ENCODE assay signal across 8 mouse cellular contexts in the genomic region with DNA sequence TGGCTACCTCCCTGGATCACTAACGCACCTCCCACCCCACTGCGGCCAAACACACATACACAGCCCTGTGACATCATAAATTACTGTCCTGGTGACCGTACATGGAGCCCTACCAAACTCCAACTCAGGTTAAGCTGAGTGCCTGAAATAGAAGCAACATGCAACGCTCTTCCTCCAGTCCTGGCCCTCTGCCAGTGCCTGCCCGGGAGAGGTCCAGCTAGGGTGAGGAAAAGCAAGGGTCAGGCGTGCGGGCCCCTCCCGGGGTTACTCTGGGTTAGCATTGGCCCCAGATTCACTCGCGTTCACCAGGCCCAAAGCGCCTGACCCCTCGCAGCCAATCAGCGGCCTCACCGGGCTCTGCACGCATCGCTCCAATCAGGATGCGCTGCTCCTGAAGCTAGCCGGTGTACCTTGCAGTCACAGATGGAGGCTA. TPM values are rescaled to one million over a fixed set of nuclear protein-coding genes. Genes with fewer than 3 reads are reported as not detected.
A peak's percentile ranks its signal among the peaks of the same experiment; 100 is the strongest.
DNase-seq lines count a peak whose midpoint lies in the region; ATAC-seq lines count a peak whose summit lies in the region.

No protein-coding gene starts in this region.

- peak; percentile 92 for DNase-seq in adrenal gland, postnatal 10 days
- peak; percentile 54 for DNase-seq in embryo, embryonic 11.5 days (ENCODE audit: low read depth, low spot score)
- peak; percentile 93 for DNase-seq in gastrocnemius, postnatal 25 days
- DNase-seq in limb, embryonic 10.5 days (ENCODE audit: low spot score), result peak; percentile 83
- peak; percentile 84 for DNase-seq in midbrain, embryonic 10.5 days (ENCODE audit: low spot score)
- peak; percentile 83 for DNase-seq in right cerebral cortex, postnatal 25 days
- peak; percentile 77 to 85 for DNase-seq in urinary bladder, postnatal 4 days (ENCODE audit: low spot score in 2 of 2)

- H3K27ac ChIP-seq in limb, embryonic 10.5 days, result peak overlapping the region; percentile 86
- peak overlapping the region; percentile 82 for H3K27ac ChIP-seq in midbrain, embryonic 10.5 days (replicated peaks)

- WGBS in limb, embryonic 10.5 days, result 1% methylated on average over 18 of the region's 18 CpGs
- WGBS in midbrain, embryonic 10.5 days, result 7% methylated on average over 18 of the region's 18 CpGs

- H3K4me1 ChIP-seq in limb, embryonic 10.5 days, result peaks cover 22% of the 10 kb centered on the region
- peaks cover 47% of the 10 kb centered on the region for H3K4me1 ChIP-seq in midbrain, embryonic 10.5 days

- no peaks in the 10 kb centered on the region for H3K27me3 ChIP-seq in limb, embryonic 10.5 days (ENCODE audit: low read depth, poor library complexity, severe bottlenecking)
- H3K27me3 ChIP-seq in midbrain, embryonic 10.5 days (ENCODE audit: low read depth, poor library complexity, severe bottlenecking), result no peaks in the 10 kb centered on the region

- H3K4me3 ChIP-seq in limb, embryonic 10.5 days, result peak overlapping the region; percentile 63
- H3K4me3 ChIP-seq in midbrain, embryonic 10.5 days, result peak overlapping the region; percentile 63

- peaks cover 2% of the 10 kb centered on the region; the same call in 1 of the 2 replicates for H3K36me3 ChIP-seq in limb, embryonic 10.5 days
- H3K36me3 ChIP-seq in midbrain, embryonic 10.5 days, result peaks cover 2% of the 10 kb centered on the region; the same call in 1 of the 2 replicates

- no peaks in the 10 kb centered on the region for H3K9me3 ChIP-seq in limb, embryonic 10.5 days (replicated peaks)
- H3K9me3 ChIP-seq in midbrain, embryonic 10.5 days (replicated peaks), result peaks cover 8% of the 10 kb centered on the region; the same call in 1 of the 2 replicates

- ATAC-seq in inflammation-experienced regulatory T-cells, adult 6 months, result peak; percentile 78

RNA-seq across cellular contexts. Expression of a gene that starts 18.5 kb away (rescaled TPM):
- total RNA-seq in adrenal gland, postnatal 10 days (2021), result 1 to 10 TPM; 1.6 to 1.7 TPM
- under 1 TPM; 0.15 to 0.16 TPM for total RNA-seq in gastrocnemius, postnatal 25 days (2021)
- under 1 TPM; 0.29 to 0.81 (median 0.55) TPM for polyA plus RNA-seq in inflammation-experienced regulatory T-cells, adult 6 months (2017; shearing (Covaris generic))
- polyA plus RNA-seq in limb, embryonic 10.5 days (2016; fragmentation: Nextera tagmentation; extraction: Ambion mirVana), result 0.08 and 0.11 TPM in 2 replicates
- 0.06 TPM in 1 of 2 replicates, not detected in the other for polyA plus RNA-seq in midbrain, embryonic 10.5 days (2016; fragmentation: Nextera tagmentation; extraction: Ambion mirVana)

RNA-seq across cellular contexts. Expression of a gene that starts 20.9 kb away (rescaled TPM):
- total RNA-seq in adrenal gland, postnatal 10 days (2021), result 100 to 1,000 TPM; 226 to 239 TPM
- 10 to 100 TPM; 11.8 to 12.5 TPM for total RNA-seq in gastrocnemius, postnatal 25 days (2021)
- polyA plus RNA-seq in inflammation-experienced regulatory T-cells, adult 6 months (2017; shearing (Covaris generic)), result 10 to 100 TPM; 24.8 to 27.3 (median 25.3) TPM
- 324 and 335 TPM in 2 replicates for polyA plus RNA-seq in limb, embryonic 10.5 days (2016; fragmentation: Nextera tagmentation; extraction: Ambion mirVana)
- polyA plus RNA-seq in midbrain, embryonic 10.5 days (2016; fragmentation: Nextera tagmentation; extraction: Ambion mirVana), result 326 and 382 TPM in 2 replicates

Comparison
In these comparisons a context has a peak if more than half of its experiments do, and no peak if none do; other contexts are left out.
1. Peak in every context shown above with its lines: DNase-seq, ATAC-seq, H3K4me3 ChIP-seq and H3K27ac ChIP-seq.
2. RNA of a gene that starts 20.9 kb away (polyA plus RNA-seq): 324 to 335 TPM in limb, embryonic 10.5 days and 326 to 382 TPM in midbrain, embryonic 10.5 days; 24.8 to 27.3 TPM in inflammation-experienced regulatory T-cells, adult 6 months; every median in the first group is over 10 times any median in the second.